Mouse (Mus musculus): Measurements from ENCODE around the gene Eda. TPM values are rescaled to one million over a fixed set of nuclear protein-coding genes. Genes with fewer than 3 reads are reported as not detected.

Eda gene
- 0.01 TPM in 1 of 2 replicates, not detected in the other for polyA plus RNA-seq (2012)

GRCm38 (mm10) chrX:99975250-99975984 lies at the start of gene Eda:
Gene Eda, plus strand, starts transcription at chrX:99975606.
- TF ChIP-seq GATA1 (IDR thresholded peaks at IDR 0.05; ENCODE audit: low read length): no peak

- no peak for TF ChIP-seq GATA1 (IDR thresholded peaks at IDR 0.05; ENCODE audit: low read length)
Observed at GRCm38 (mm10) chrX:99961002-99961401, 14.4 kb upstream of the Eda start.

- no peak for TF ChIP-seq GATA1 (IDR thresholded peaks at IDR 0.05; ENCODE audit: low read length)
Observed at GRCm38 (mm10) chrX:99970111-99970510, 5.3 kb upstream of the Eda start.

- TF ChIP-seq GATA1 (IDR thresholded peaks at IDR 0.05; ENCODE audit: low read length): no peak
Observed at GRCm38 (mm10) chrX:99974381-99974780, 1.0 kb upstream of the Eda start.

DNA sequence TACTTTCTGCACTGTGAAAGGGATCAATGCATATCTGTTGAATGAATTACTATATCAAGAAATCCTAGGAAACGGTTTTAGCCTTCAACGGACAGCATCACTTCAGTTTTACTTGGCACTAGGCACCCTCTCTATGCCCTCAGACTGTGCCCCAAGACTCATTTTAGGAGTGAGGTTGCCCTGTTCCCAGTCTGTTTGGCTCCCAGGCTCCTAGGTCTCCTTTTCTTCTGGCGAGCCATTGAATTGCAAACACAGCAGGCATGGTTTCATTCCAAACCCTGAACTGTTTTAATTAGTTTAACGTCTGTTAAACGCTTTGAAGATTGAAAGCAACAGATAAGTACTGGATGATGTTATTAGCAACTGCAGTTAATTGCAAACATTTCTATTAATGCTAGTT lies 603 bp upstream of the Eda start:
- no peak for TF ChIP-seq GATA1 (IDR thresholded peaks at IDR 0.05; ENCODE audit: low read length)

GRCm38 (mm10) chrX:99975985-99976924 lies 849 bp downstream of the Eda start:
- no peak for TF ChIP-seq GATA1 (IDR thresholded peaks at IDR 0.05; ENCODE audit: low read length)

DNA sequence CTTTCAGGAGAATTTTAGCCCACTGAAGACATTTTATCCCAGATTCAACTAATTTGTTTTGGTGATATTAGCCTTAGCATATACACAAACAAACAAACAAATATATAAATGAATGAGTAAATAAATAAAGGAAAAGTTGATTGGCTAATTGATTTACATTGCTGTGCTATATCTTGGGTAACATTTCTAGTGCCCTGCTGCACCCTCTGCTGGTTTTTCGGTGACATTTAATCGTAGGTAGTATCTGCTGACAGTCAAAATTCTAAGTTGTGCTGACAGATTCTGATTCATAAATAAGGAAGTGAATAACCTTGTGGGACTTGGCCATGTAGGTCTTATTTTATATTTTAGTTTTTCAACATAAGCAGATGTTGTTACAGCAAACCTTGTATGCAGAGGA lies 2.9 kb downstream of the Eda start:
- TF ChIP-seq GATA1 (IDR thresholded peaks at IDR 0.05; ENCODE audit: low read length): no peak

DNA sequence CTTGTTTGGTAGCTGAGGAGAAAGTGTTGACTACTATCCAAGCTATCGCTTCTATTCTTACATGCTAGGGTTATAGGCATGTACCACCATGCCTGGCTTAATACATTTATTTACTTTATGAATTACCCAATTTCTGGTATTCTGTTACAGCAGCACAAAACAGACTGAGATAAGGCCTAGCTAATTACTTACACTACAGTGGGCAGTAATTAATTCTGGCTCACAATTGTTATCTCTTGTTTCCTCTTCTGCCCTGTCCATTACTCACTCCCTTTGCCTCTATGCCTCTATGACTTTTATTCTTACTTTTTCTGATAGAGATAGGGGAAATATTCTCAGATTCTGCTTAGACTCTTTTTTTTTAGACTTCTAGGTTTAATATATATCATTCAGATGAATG lies 18.0 kb downstream of the Eda start:
- TF ChIP-seq GATA1 (IDR thresholded peaks at IDR 0.05; ENCODE audit: low read length): no peak

DNA sequence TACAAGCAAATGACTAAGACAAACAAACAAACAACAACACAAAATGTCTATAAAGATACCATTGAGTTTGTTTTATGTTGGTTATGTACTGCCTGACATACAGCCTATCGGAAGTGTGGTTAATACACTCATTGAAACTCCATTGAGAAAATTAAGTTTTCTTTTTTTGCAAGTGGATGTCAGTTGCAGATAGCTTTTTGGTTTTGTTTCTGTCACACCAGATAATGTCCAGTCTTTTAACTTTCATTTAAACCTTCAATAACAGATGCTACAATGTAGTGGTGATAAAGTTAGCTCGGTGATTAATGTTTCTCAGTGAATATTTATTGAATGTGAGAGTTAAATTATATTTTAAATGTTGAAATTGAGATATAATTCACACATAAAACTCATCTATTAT lies 23.9 kb downstream of the Eda start:
- no peak for TF ChIP-seq GATA1 (IDR thresholded peaks at IDR 0.05; ENCODE audit: low read length)

DNA sequence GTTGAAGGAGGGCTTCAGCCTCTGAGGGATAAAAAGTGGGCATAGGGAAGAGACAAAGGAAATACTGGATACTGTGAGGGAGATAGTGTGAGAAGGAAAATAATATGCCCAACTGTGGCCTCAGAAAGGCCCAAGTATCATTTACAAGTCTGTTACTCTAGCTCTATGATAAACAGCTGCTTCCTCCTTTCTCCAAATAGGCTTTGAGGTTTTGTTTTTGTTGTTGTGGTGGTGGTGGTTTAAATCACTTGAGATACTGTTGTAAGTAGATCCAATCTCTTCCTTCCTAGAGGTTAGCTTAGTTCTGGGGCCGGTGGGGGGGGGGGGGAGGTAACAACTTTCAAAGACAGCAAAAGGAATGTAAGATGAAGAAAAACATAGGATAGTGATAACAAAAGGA lies 143.0 kb downstream of the Eda start:
- TF ChIP-seq GATA1 (IDR thresholded peaks at IDR 0.05; ENCODE audit: low read length): no peak

- no peak for TF ChIP-seq GATA1 (IDR thresholded peaks at IDR 0.05; ENCODE audit: low read length)
Observed at GRCm38 (mm10) chrX:100195286-100195685, 219.9 kb downstream of the Eda start.

DNA sequence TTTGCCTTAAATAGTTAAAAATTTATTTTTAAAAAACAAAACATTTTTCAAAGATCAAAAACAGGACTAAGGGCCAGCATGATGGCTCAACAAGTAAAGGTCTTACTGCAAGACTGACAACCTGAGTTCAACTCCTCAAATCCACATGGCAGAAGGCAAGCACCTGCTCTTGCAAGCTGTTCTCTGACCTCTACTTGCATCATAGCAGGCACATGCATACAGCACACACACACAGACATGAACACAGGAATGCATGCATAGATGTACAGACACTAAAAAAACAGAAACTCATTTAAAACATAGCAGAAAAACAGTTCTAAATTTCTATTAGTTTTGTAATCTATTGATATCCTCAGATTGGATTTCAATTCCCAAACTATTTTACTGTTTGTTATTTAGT lies 338.2 kb downstream of the Eda start:
- no peak for TF ChIP-seq GATA1 (IDR thresholded peaks at IDR 0.05; ENCODE audit: low read length)

GRCm38 (mm10) chrX:100314172-100314902 lies 338.9 kb downstream of the Eda start:
- TF ChIP-seq GATA1 (IDR thresholded peaks at IDR 0.05; ENCODE audit: low read length): no peak

DNA sequence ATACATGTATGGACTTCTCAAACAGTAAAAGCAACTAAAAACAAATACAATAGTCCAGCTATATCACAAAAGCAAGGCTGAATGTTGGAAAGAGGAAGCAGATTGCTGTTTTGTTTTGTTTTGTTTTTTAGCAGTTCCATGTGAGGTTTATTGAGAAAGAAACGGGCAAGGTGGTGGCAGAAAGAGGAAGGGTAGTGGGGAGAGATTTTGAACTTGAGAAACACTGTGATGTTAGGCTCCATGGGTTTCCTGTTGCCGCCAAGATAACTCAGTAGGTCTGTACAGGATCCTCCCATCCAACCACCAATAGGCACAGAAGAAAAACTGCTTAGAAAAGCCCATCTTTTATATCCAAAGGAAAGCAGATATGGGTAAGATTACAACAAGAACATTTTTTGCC lies 365.3 kb downstream of the Eda start:
- no peak for TF ChIP-seq GATA1 (IDR thresholded peaks at IDR 0.05; ENCODE audit: low read length)

GRCm38 (mm10) chrX:100344433-100344832 lies 369.0 kb downstream of the Eda start:
- TF ChIP-seq GATA1 (IDR thresholded peaks at IDR 0.05; ENCODE audit: low read length): no peak

- TF ChIP-seq GATA1 (IDR thresholded peaks at IDR 0.05; ENCODE audit: low read length): no peak
Observed at GRCm38 (mm10) chrX:100356974-100357373, 381.6 kb downstream of the Eda start.
